Mouse (Mus musculus) forebrain, embryonic 16.5 days (tissue): ENCODE results near the gene Capn8. TPM values are rescaled to one million over a fixed set of nuclear protein-coding genes. Genes with fewer than 3 reads are reported as not detected.

Source experiments
- ATAC-seq: fragments of 200-750 bp; cut with Nextera tagmentation; 2 replicates; pipeline ENCODE4 v1.8.0; 2017; ENCODE audit warnings: mild to moderate bottlenecking, moderate library complexity
- H3K27ac ChIP-seq: fragments of 300-500 bp; sonication (generic); 2 replicates; pipeline ENCODE4 v1.5.1; 2014; ENCODE audit warnings: low read length, control low read depth
- H3K27me3 ChIP-seq: fragments of 300-500 bp; sonication (generic); replicated peaks from 2 replicates; pipeline ENCODE4 v1.6.1; 2014; ENCODE audit warnings: low read length; ENCODE audit not compliant: control insufficient read depth, insufficient read depth
- H3K36me3 ChIP-seq: fragments of 300-500 bp; sonication (generic); 2 replicates; pipeline ENCODE4 v1.6.1; 2014; ENCODE audit not compliant: control insufficient read depth, insufficient read depth
- H3K4me1 ChIP-seq: fragments of 300-500 bp; sonication (generic); replicated peaks from 2 replicates; pipeline ENCODE4 v1.6.1; 2014; ENCODE audit warnings: low read length; ENCODE audit not compliant: control insufficient read depth, insufficient read depth
- H3K4me2 ChIP-seq: fragments of 300-500 bp; sonication (generic); 2 replicates; pipeline ENCODE4 v1.6.1; 2014; ENCODE audit warnings: mild to moderate bottlenecking, low read length, control low read depth
- H3K4me3 ChIP-seq: fragments of 300-500 bp; sonication (generic); replicated peaks from 2 replicates; pipeline ENCODE4 v1.5.1; 2014; ENCODE audit warnings: mild to moderate bottlenecking, low read length, control low read depth
- H3K9ac ChIP-seq: fragments of 300-500 bp; sonication (generic); replicated peaks from 2 replicates; pipeline ENCODE4 v1.6.1; 2014; ENCODE audit warnings: low read depth, low read length, control low read depth
- H3K9me3 ChIP-seq: fragments of 300-500 bp; sonication (generic); 2 replicates; pipeline ENCODE4 v1.6.1; 2016; ENCODE audit warnings: low read length; ENCODE audit not compliant: control insufficient read depth
- WGBS: fragments of 180-500 bp; shearing (Covaris S2); extraction: QIAGEN DNeasy Blood & Tissue Kit; methylation state at CpG from one replicate; pipeline ENCODE4 v1.1.7; 2014; 5-methylcytosine and 5-hydroxymethylcytosine counted together
- polyA plus RNA-seq: library from polyadenylated mRNA; unstranded; fragments of >200 nt; fragmentation: Nextera tagmentation; extraction: Ambion mirVana; gene quantifications from 2 replicates; pipeline ENCODE4 v1.2.1, GENCODE M21; 2015

The Capn8 gene
- polyA plus RNA-seq, 1 experiment from 2014 or later = 0.14 TPM

DNA sequence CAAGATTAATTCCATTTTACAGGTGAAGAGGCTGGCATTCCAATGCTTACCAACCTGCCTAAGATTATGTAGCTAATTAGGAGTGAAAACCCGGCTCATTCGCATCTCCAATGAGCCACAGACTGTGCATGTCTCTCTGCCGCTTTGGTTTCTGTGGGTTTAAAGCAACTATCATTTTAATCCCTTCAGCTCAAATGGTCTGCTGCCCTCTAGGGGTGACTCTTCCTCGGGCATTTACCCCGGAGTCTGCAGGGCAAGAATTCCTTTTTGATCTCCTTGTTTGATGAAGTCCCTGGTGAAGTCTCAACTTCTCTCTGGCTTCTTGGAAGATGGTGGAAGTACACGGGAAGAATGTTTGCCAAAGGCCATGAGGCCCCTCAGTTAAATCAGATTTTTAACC is 93.0 kb downstream of the Capn8 start:
- ATAC-seq = no peak
- H3K27me3 ChIP-seq = no peaks in the 10 kb centered on the region
- WGBS = 15% methylated on average over 6 of the region's 6 CpGs
- no peak overlapping the region for H3K27ac ChIP-seq
- no peak overlapping the region for H3K9ac ChIP-seq
- H3K9me3 ChIP-seq = no peaks in the 10 kb centered on the region
- no peak overlapping the region for H3K4me2 ChIP-seq
- no peak overlapping the region for H3K4me3 ChIP-seq
- H3K36me3 ChIP-seq = no peaks in the 10 kb centered on the region
- H3K4me1 ChIP-seq = no peaks in the 10 kb centered on the region

DNA sequence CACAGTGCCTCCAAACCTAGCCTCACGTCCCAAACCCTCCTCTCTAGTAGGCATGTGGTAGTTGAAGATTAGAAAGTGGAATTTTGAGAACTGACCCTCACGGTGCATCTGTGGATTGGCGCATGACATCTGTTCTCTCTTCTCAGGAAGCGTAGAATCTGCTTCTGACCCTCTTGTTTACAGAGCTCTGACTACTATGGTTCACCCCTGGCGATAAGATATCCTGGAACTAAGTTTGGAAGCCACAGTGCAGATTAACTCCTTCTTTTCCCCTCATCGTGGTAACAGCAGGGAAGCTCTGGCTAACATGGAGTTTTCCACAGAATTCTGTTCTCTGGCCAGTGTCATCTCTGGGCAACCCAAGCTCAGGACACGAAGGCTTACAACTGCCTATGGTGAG is 95.6 kb downstream of the Capn8 start:
- ATAC-seq = no peak
- H3K27me3 ChIP-seq = no peaks in the 10 kb centered on the region

DNA sequence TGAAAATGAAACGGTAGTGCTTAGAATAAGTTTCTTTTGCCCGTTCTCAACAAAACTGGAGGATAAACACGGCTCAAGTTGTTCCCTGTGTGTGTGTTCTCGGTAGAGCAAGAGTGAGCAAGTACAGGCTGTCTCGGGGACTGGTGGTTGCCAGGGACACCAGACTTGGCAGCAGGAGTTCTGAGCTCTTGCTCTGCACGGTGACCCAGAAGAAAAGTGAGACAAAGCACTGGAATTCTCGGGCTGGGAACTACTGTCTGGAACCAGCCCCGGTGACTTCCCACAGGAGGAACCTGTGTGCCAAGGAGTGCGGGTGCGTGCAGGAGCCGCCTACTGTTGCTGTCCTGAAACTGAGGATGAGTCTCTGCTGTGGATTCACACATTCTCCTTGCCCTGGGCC is 98.9 kb downstream of the Capn8 start:
- no peak overlapping the region for H3K4me2 ChIP-seq
- H3K9ac ChIP-seq = no peak overlapping the region
- H3K4me3 ChIP-seq = no peak overlapping the region
- no peaks in the 10 kb centered on the region for H3K27me3 ChIP-seq
- no peaks in the 10 kb centered on the region for H3K9me3 ChIP-seq
- H3K36me3 ChIP-seq = no peaks in the 10 kb centered on the region
- ATAC-seq = peak; percentile 72; the same call in 1 of the 2 replicates
- H3K27ac ChIP-seq = no peak overlapping the region
- 35% methylated on average over 11 of the region's 11 CpGs for WGBS
- no peaks in the 10 kb centered on the region for H3K4me1 ChIP-seq

More for the DNA sequence above, 95.6 kb downstream of the Capn8 start:
- Histone ChIP-seq H3K9ac (no peak overlapping the region), H3K9me3 (no peaks in the 10 kb centered on the region), H3K36me3 (no peaks in the 10 kb centered on the region), H3K4me1 (no peaks in the 10 kb centered on the region), H3K4me2 (no peak overlapping the region), H3K27ac (no peak overlapping the region), H3K4me3 (no peak overlapping the region)
- WGBS = 82% methylated on average over 7 of the region's 7 CpGs

DNA sequence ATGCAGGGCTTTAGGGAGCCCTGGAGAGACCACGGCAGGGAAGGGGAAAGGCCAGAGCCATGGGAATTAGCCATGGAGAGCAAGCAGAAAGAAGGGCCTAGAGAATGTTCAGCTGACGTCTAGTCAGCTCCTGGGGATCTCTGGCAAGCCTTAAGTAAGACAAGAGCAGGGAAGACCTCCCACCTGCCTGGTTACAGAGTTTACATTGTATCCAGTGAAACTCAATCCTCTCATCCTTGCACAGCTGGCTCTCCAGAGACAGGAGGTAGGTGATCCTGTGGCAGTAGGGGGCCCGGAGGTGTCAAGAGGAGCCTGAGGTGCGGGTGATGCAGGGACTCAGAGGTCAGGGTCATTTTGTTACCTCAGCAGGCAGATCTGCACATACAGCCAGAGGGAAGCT is 100.0 kb downstream of the Capn8 start:
- Histone ChIP-seq H3K27me3 (no peaks in the 10 kb centered on the region), H3K4me1 (no peaks in the 10 kb centered on the region), H3K4me2 (no peak overlapping the region), H3K4me3 (no peak overlapping the region), H3K9me3 (no peaks in the 10 kb centered on the region), H3K36me3 (no peaks in the 10 kb centered on the region), H3K27ac (no peak overlapping the region), H3K9ac (no peak overlapping the region)
- no peak for ATAC-seq
- WGBS = 68% methylated on average over 4 of the region's 4 CpGs

DNA sequence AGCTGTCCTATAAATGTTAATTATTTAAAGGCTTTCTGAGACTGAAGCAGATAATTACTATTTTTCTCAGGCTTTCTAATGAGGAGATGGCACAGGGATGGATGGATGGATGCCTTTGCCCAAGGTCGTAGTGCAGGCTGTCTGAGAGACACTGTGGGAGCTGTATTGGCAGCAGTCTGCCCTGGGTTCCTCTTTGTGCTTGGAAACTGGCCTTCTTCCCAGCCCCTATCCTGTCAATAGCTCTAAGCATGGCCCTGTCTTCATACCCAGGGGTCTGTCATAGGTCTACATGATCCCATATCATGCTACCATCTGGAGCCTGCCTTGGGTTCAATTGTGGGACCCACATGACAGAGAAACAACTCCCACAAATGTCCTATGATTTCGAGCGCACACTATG is 102.5 kb downstream of the Capn8 start:
- ATAC-seq = 0 out of 2 replicates have a peak, but pooled peaks have one; percentile 33
- Histone ChIP-seq H3K9me3 (no peaks in the 10 kb centered on the region), H3K4me1 (no peaks in the 10 kb centered on the region; the same call in 1 of the 2 replicates), H3K27ac (no peak overlapping the region), H3K4me3 (no peak overlapping the region), H3K4me2 (no peak overlapping the region), H3K36me3 (no peaks in the 10 kb centered on the region), H3K9ac (no peak overlapping the region), H3K27me3 (no peaks in the 10 kb centered on the region)
- WGBS = 83% methylated on average over 3 of the region's 3 CpGs

DNA sequence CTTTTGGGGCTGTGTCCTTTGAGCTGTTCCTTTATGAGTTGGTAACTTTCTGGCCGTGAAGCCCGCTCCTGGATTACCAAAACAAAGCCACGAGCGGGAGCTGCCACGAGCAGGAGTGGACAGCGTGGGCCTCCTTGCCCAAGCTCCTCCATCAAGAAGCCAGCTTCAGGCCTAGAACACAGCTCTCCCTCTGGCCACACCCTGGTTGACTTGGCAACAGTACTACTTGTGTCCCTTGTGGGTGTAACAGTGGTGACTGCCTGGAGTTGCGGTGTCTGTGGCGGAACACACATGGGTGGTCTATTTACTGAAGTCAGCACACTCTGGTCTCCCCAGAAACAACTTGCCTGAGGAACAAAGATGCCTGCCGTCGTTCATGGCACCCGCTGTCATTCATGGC is 104.9 kb downstream of the Capn8 start:
- no peak for ATAC-seq
- no peaks in the 10 kb centered on the region; the same call in 1 of the 2 replicates for H3K4me1 ChIP-seq
- WGBS = 76% methylated on average over 11 of the region's 11 CpGs

DNA sequence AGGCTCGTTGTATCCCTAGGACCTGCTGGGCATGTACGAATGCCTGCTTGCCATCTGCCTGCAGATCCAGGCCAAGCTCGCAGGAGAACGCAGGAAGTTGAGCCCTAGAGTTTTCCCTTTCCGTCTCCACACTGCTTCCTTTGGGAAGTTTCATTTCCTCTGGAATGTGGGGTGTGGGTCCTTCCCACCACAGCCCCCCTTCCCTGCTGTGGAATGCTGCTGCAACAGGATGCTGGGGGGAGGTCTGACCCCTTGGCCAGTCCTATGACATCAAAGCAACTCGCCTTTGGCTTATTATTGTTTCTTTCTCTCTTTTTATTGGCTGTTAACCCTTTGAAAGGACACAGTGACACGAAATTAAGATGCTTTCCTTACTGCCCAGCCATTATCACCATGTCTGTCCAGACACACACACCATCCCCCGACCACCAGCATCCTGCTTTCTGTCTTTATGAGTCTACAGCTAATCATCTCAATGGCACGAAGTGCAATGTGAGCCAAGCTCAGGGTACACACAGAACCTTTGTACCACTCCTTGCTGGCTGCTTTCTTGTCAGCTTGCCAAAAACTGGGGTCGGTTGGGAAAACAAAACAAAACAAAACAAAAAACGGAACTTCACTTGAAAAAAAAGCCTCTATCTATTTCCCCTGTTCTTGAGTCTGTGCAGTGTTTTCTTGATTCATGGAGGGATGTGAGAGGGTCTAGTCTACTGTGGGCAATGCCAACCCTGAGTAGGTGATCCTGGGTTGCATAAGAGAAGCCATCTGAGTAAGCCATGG is 105.9 kb downstream of the Capn8 start:
- no peaks in the 10 kb centered on the region for H3K36me3 ChIP-seq
- ATAC-seq = no peak
- no peak overlapping the region for H3K4me2 ChIP-seq
- no peaks in the 10 kb centered on the region for H3K27me3 ChIP-seq
- no peak overlapping the region for H3K27ac ChIP-seq
- no peaks in the 10 kb centered on the region; the same call in 1 of the 2 replicates for H3K4me1 ChIP-seq
- no peaks in the 10 kb centered on the region for H3K9me3 ChIP-seq
- no peak overlapping the region for H3K9ac ChIP-seq
- WGBS = 34% methylated on average over 11 of the region's 11 CpGs
- no peak overlapping the region for H3K4me3 ChIP-seq

More for the DNA sequence above, 104.9 kb downstream of the Capn8 start:
- Histone ChIP-seq H3K4me3 (no peak overlapping the region), H3K27ac (no peak overlapping the region), H3K9me3 (no peaks in the 10 kb centered on the region), H3K36me3 (no peaks in the 10 kb centered on the region), H3K9ac (no peak overlapping the region), H3K4me2 (no peak overlapping the region), H3K27me3 (no peaks in the 10 kb centered on the region)

DNA sequence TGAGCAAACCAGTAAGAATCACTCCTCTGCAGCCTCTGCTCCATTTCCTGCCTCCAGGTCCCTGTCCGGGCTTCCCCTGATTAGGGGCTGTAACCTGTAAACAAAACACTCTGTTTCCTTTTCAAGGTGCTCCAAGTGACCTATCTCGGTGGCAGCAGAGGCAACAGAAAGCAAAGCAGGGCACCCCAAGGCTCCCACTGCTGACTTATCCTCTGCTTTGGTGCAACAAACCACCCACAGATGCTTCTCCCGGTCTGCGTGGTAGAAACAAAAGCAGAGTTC is 106.5 kb downstream of the Capn8 start:
- Histone ChIP-seq H3K4me3 (no peak overlapping the region), H3K36me3 (no peaks in the 10 kb centered on the region)
- 34% methylated on average over 4 of the region's 4 CpGs for WGBS

DNA sequence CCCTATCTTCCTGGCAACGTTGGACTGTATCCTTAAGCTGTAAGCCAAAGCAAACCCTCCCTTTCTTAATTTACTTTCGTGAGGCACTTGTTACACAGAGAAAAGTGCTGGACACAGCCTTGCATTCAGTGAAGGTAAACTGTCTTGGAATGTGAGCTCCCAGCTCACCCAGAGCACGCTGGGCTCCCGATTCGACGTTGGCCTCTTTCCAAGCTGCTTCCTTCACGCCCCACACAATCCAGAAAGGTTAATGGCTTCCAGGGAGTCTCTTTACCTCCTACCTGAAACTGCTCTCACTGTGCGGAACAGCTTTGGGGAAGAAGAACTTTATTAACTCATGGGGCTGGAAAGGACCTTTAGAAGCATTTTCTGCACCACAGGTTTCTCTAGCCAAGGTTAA is 110.5 kb downstream of the Capn8 start:
- no peaks in the 10 kb centered on the region for H3K9me3 ChIP-seq
- H3K9ac ChIP-seq = no peak overlapping the region
- no peak overlapping the region for H3K4me2 ChIP-seq
- no peak overlapping the region for H3K27ac ChIP-seq
- no peaks in the 10 kb centered on the region; the same call in 1 of the 2 replicates for H3K4me1 ChIP-seq
- no peak overlapping the region for H3K4me3 ChIP-seq
- H3K27me3 ChIP-seq = no peaks in the 10 kb centered on the region
- H3K36me3 ChIP-seq = no peaks in the 10 kb centered on the region
- no peak for ATAC-seq
- WGBS = 65% methylated on average over 8 of the region's 8 CpGs

More for the DNA sequence above, 106.5 kb downstream of the Capn8 start:
- Histone ChIP-seq H3K27ac (no peak overlapping the region), H3K9me3 (no peaks in the 10 kb centered on the region), H3K4me1 (no peaks in the 10 kb centered on the region; the same call in 1 of the 2 replicates), H3K4me2 (no peak overlapping the region), H3K27me3 (no peaks in the 10 kb centered on the region), H3K9ac (no peak overlapping the region)
- no peak for ATAC-seq

DNA sequence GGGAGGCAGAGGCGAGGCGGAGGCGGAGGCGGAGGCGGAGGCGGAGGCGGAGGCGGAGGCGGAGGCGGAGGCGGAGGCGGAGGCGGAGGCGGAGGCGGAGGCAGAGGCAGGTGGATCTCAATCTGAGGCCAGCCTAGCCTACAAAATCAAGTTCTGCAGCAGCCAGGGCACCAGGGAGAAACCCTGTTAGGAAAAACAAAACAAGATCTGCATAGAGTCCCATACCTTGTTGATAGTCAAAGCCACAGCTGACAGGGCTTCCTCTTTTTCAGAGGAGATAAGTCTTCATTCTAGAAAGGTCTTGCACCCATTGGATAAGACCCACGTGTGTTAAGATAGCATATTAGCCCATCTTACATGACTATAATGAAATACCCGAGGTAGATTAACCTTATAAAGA is 113.3 kb downstream of the Capn8 start:
- no peak overlapping the region for H3K4me2 ChIP-seq
- no peak overlapping the region for H3K9ac ChIP-seq
- WGBS = 96% methylated on average over 17 of the region's 17 CpGs
- H3K36me3 ChIP-seq = no peaks in the 10 kb centered on the region
- ATAC-seq = no peak
- H3K27ac ChIP-seq = no peak overlapping the region
- no peaks in the 10 kb centered on the region for H3K27me3 ChIP-seq
- H3K4me3 ChIP-seq = no peak overlapping the region
- H3K4me1 ChIP-seq = peaks cover 8% of the 10 kb centered on the region
- H3K9me3 ChIP-seq = no peaks in the 10 kb centered on the region
